Mouse (Mus musculus) forebrain, embryonic 14.5 days (tissue): ENCODE results near the gene Mgat2. TPM values are rescaled to one million over a fixed set of nuclear protein-coding genes. Genes with fewer than 3 reads are reported as not detected.
"Not testable (repeated sequence)": the region's sequence is repeated elsewhere in the genome, so short reads cannot be mapped to it uniquely, and the experiment has no call there.

ENCODE experiments used
- ATAC-seq: fragments of 200-750 bp; cut with Nextera tagmentation; 2 replicates; pipeline ENCODE4 v1.8.0; 2017; ENCODE audit warnings: mild to moderate bottlenecking, moderate library complexity
- DNase-seq: peaks from one replicate; pipeline ENCODE4 v3.0.0-alpha.2; 2015; ENCODE audit warnings: low spot score
- H3K27ac ChIP-seq: fragments of 300-500 bp; sonication (generic); 2 replicates; pipeline ENCODE4 v1.5.1; 2014; ENCODE audit warnings: low read depth, mild to moderate bottlenecking, control low read depth, low read length, moderate library complexity
- H3K27me3 ChIP-seq: fragments of 300-500 bp; sonication (generic); replicated peaks from 2 replicates; pipeline ENCODE4 v1.6.1; 2014; ENCODE audit warnings: low read length, control low read depth, mixed read lengths; ENCODE audit not compliant: control insufficient read depth, insufficient read depth
- H3K36me3 ChIP-seq: fragments of 300-500 bp; sonication (generic); 2 replicates; pipeline ENCODE4 v1.6.1; 2014; ENCODE audit warnings: low read length, control low read depth; ENCODE audit not compliant: control insufficient read depth, insufficient read depth
- H3K4me1 ChIP-seq: fragments of 300-500 bp; sonication (generic); 2 replicates; pipeline ENCODE4 v1.6.1; 2014; ENCODE audit warnings: antibody characterized with exemption, low read length, control low read depth; ENCODE audit not compliant: control insufficient read depth, insufficient read depth
- H3K4me2 ChIP-seq: fragments of 300-500 bp; sonication (generic); 2 replicates; pipeline ENCODE4 v1.6.1; 2014; ENCODE audit warnings: mild to moderate bottlenecking, control low read depth, low read length
- H3K4me3 ChIP-seq: fragments of 300-500 bp; sonication (generic); 2 replicates; pipeline ENCODE4 v1.5.1; 2014; ENCODE audit warnings: low read depth, low read length, control low read depth
- H3K9ac ChIP-seq: fragments of 300-500 bp; sonication (generic); 2 replicates; pipeline ENCODE4 v1.6.1; 2014; ENCODE audit warnings: mild to moderate bottlenecking, low read length, control low read depth, moderate library complexity
- H3K9me3 ChIP-seq: fragments of 300-500 bp; sonication (generic); replicated peaks from 2 replicates; pipeline ENCODE4 v1.6.1; 2016; ENCODE audit warnings: low read length, control low read depth, mixed read lengths; ENCODE audit not compliant: control insufficient read depth
- WGBS: fragments of 180-500 bp; shearing (Covaris S2); extraction: QIAGEN DNeasy Blood & Tissue Kit; methylation state at CpG from one replicate; pipeline ENCODE4 v1.1.7; 2014; 5-methylcytosine and 5-hydroxymethylcytosine counted together
- polyA plus RNA-seq: library from polyadenylated mRNA; unstranded; fragments of >200 nt; fragmentation: Nextera tagmentation; extraction: Ambion mirVana; gene quantifications from 2 replicates; pipeline ENCODE4 v1.2.1, GENCODE M21; 2014

Mgat2 gene
- polyA plus RNA-seq, 1 experiment from 2014 or later: 35.5 TPM

DNA sequence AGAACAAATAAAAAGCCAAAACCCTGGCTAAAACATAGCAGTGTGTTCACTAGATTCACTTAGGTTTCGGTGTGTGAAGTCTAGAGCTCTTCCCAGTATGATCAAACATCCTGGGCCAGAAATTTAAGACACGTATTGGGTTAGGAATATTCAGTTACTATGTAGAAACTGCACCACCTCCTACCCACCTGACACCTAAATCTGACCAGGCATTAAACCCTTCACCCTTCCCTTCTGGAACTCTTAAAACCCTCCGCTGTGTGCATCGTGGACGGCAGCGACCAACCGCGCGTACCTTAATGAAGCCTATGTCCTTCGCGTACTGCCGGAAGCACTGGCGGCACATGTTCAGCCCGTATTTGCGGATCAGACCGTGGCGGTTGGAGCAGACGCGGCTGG lies 25.6 kb upstream of the Mgat2 start:
- peak overlapping the region; percentile 88 for H3K27ac ChIP-seq
- WGBS: 2% methylated on average over 19 of the region's 19 CpGs
- H3K27me3 ChIP-seq: no peaks in the 10 kb centered on the region
- peak; percentile 39 for DNase-seq
- peaks cover 5% of the 10 kb centered on the region for H3K4me1 ChIP-seq
- H3K9ac ChIP-seq: peak overlapping the region; percentile 91
- peak overlapping the region; percentile 75 for H3K4me2 ChIP-seq
- peaks cover 21% of the 10 kb centered on the region for H3K36me3 ChIP-seq
- ATAC-seq: no peak
- H3K9me3 ChIP-seq: no peaks in the 10 kb centered on the region
- H3K4me3 ChIP-seq: peak overlapping the region; percentile 73

DNA sequence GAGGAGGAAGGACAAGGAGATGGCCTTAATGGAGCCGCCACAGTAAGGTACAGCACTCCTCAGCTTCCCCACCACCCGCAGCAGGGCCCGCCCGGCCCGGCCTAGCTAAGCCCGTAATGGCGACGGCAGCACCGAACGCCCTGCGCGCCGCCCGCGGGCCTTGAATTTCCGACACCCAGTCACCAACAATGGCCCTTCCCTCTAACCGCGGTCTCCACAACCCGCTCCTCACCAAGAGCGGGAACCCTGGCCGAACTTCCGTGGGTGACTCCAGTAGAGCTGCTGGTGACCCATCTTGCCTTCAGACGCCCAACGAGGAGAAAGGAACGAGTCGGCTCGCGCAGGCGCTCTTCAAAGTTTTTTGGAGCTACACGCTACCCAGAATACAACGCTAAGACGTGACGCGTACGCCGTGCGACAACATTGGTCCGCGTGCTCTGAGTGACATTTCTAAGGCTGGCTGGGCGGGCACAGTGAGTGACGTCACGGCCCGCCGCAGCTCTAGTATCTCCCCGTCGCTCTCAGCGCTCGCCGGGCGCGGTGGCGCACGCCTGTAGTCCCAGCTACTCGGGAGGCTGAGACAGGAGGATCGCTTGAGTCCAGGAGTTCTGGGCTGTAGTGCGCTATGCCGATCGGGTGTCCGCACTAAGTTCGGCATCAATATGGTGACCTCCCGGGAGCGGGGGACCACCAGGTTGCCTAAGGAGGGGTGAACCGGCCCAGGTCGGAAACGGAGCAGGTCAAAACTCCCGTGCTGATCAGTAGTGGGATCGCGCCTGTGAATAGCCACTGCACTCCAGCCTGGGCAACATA lies 25.0 kb upstream of the Mgat2 start, which contains the start of gene Rps29:
Gene Rps29, minus strand, starts transcription at position 422 of the 813 bp plus-strand sequence.
- Histone ChIP-seq H3K27ac (peak within 1 kb of the TSS; percentile 88), H3K4me2 (peak within 1 kb of the TSS; percentile 75), H3K9ac (peak within 1 kb of the TSS; percentile 91), H3K36me3 (peaks cover 21% of the 10 kb centered on the region), H3K4me3 (peak within 1 kb of the TSS; percentile 73)
- ATAC-seq (peak; percentile 99), DNase-seq (peak; percentile 100)
- not testable (repeated sequence) for H3K9me3 ChIP-seq, H3K4me1 ChIP-seq, H3K27me3 ChIP-seq
- under 1% methylated on average over 56 of the region's 68 CpGs for WGBS

DNA sequence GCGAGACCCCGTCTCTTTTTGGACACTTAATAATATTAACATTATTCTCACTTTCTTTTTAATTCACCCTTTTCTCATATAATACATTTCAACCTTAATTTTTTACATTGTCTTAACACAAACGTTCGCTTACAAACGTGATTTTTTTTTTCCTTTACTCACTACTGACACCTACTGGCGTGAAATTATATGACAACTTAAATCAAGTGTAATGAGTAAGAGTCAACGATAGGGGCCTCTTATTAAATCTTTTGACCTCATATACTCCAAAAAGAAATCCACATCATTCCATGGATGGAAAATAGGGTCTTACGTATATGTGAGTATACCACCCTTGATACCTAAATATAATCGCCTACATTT lies 24.4 kb upstream of the Mgat2 start:
- H3K9ac ChIP-seq: no peak overlapping the region
- H3K4me1 ChIP-seq: peaks cover 5% of the 10 kb centered on the region
- ATAC-seq (0 out of 2 replicates have a peak, but pooled peaks have one; percentile 4), DNase-seq (peak; percentile 82)
- no peak overlapping the region for H3K27ac ChIP-seq
- H3K36me3 ChIP-seq: peaks cover 21% of the 10 kb centered on the region
- no peaks in the 10 kb centered on the region for H3K27me3 ChIP-seq
- peak overlapping the region; percentile 73; the same call in 1 of the 2 replicates for H3K4me3 ChIP-seq
- no peaks in the 10 kb centered on the region for H3K9me3 ChIP-seq
- no peak overlapping the region for H3K4me2 ChIP-seq
- 4% methylated on average over 9 of the region's 9 CpGs for WGBS

DNA sequence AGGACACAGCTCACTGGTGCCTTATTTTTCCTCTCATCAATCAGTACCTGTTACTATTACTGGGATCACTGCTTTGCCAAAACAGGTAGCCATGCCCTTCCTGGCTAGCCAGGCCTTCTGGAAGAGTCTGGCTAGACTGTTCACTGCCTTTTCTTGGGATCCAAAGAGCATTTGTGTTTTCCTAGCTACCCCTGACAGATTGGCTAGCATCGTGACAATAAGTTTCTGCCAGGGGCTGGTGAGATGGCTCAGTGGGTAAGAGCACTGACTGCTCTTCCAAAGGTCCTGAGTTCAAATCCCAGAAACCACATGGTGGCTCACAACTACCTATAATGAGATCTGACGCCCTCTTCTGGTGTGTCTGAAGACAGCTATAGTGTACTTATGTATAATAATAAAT lies 23.3 kb upstream of the Mgat2 start:
- not testable (repeated sequence) for H3K9me3 ChIP-seq, H3K27ac ChIP-seq, H3K9ac ChIP-seq, DNase-seq, ATAC-seq, H3K27me3 ChIP-seq, H3K4me2 ChIP-seq, H3K4me1 ChIP-seq, H3K4me3 ChIP-seq
- WGBS: 83% methylated on average over 2 of the region's 2 CpGs
- peaks cover 19% of the 10 kb centered on the region for H3K36me3 ChIP-seq

DNA sequence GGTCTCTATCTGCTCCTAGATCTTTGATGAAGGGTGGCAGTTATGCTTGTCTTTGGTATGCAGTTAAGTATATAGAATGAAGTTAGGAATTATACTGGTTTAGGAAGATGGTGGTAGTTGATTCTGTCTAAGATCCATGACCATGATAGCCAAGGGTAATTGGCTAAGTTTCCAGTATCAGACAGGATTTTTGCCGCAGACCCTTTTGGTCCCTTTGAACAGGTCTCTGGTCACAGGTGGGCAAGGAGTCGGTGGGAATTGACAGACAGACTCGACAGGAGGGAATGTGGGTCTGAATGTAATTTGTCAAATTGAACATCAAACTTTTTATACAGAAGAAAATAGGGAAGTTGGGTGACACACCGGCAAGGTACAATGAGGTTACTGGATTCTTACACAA lies 20.4 kb upstream of the Mgat2 start:
- H3K36me3 ChIP-seq, DNase-seq, H3K4me1 ChIP-seq, H3K27ac ChIP-seq, H3K9ac ChIP-seq, ATAC-seq, H3K4me2 ChIP-seq, H3K4me3 ChIP-seq, H3K9me3 ChIP-seq, H3K27me3 ChIP-seq: not testable (repeated sequence)
- 86% methylated on average over 4 of the region's 4 CpGs for WGBS

DNA sequence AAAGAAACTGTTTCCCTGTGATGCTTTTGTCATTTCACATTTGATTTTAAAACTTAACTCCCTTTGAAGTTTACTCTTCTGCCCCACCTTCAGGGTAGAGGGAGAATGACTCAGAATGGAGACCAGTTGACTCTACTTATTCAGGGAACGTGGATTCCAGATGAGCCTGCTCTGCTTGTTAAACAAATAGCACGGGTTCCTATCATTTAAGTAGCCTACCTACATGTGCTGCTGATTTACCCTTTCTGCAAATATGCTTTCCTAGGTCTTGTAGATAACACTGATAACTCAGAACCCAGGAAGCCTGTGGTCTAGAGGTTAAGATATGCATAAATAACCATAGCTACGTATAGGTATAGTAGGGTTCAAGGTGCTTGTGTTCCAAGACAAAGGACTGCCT lies 19.1 kb upstream of the Mgat2 start:
- no peaks in the 10 kb centered on the region for H3K9me3 ChIP-seq
- H3K9ac ChIP-seq: no peak overlapping the region
- no peak for ATAC-seq
- no peaks in the 10 kb centered on the region for H3K36me3 ChIP-seq
- no peaks in the 10 kb centered on the region for H3K27me3 ChIP-seq
- peaks cover 4% of the 10 kb centered on the region; the same call in 1 of the 2 replicates for H3K4me1 ChIP-seq
- DNase-seq: no peak
- H3K4me2 ChIP-seq: no peak overlapping the region
- H3K4me3 ChIP-seq: no peak overlapping the region
- H3K27ac ChIP-seq: no peak overlapping the region
- WGBS: 59% methylated on average over 3 of the region's 3 CpGs

DNA sequence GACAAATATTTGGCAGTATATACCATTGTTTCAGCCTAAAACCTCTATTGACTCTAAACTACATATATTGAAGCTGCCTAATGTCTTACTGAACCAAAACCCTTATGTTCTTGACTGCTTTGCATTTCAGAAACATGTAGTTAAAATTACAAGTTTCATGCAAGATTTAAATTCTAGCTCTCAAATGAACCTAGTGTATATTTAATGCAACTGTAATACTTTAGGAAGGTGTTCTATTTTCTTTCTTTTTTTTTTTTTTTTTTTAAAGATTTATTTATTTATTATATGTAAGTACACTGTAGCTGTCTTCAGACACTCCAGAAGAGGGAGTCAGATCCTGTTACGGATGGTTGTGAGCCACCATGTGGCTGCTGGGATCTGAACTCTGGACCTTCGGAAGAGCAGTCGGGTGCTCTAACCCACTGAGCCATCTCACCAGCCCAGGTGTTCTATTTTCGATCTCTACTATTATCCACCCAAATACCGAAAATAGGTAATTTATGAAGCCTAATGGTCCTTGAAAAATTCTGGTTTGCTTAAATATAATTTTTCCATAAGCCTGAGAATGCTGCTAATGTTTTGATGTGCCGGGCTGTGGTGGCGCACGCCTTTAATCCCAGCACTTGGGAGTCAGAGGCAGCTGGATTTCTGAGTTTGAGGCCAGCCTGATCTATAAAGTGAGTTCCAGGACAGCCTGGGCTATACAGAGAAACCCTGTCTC lies 16.9 kb upstream of the Mgat2 start:
- not testable (repeated sequence) for H3K9ac ChIP-seq, H3K27ac ChIP-seq, H3K4me3 ChIP-seq, H3K4me1 ChIP-seq, H3K9me3 ChIP-seq, H3K27me3 ChIP-seq, H3K4me2 ChIP-seq, H3K36me3 ChIP-seq, ATAC-seq, DNase-seq
- 66% methylated on average over 8 of the region's 8 CpGs for WGBS

DNA sequence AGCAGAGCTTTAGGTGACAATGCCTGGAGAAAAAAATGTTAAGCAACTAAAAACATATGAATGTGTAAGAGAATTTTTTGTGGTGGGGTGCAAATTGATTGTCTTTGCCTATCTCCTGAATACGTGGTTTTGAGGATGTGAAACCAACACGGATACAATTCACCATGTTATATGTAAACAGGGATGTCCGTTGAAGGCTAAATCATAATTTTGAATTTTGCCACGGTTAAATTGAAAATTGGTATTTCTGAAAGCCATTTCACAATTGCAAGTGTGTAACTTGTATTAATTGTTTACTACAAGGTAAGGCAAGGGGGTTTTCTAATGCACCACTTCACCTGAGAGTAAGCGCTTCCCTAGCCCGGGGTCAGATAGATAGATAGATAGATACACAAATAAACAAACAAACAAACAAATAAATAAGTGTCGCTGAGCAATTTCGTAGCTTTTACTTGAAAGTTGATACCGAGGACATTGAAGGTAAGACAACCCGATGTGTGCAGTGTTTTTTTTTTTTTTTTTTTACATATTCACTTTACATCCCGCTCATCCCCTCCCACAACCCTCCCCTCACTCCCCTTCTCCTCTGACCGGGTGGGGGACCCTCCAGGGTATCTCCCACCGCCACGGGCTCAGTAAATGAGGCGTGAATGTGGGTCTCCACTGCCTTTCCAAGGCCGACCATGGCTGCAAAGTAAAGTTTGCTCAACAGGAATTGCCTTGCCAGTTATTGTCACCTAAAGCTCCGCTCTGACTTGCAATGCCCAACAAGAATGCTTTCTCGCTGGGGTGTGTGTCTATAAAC lies 16.1 kb upstream of the Mgat2 start:
- H3K36me3 ChIP-seq: 0 out of 2 replicates have a peak, but pooled peaks cover 3% of the 10 kb centered on the region
- H3K4me1 ChIP-seq: peaks cover 4% of the 10 kb centered on the region; the same call in 1 of the 2 replicates
- peak overlapping the region; percentile 63 for H3K4me3 ChIP-seq
- peak overlapping the region; percentile 81 for H3K4me2 ChIP-seq
- 0 out of 2 replicates have a peak overlapping the region, but pooled peaks have one; percentile 48 for H3K27ac ChIP-seq
- H3K9ac ChIP-seq: peak overlapping the region; percentile 74
- ATAC-seq (peak; percentile 52), DNase-seq (no peak)
- no peaks in the 10 kb centered on the region for H3K27me3 ChIP-seq
- WGBS: 8% methylated on average over 18 of the region's 18 CpGs
- no peaks in the 10 kb centered on the region for H3K9me3 ChIP-seq
